Mouse (Mus musculus) limb, embryonic 11.5 days (tissue): ENCODE results near the gene Pygo2. TPM values are rescaled to one million over a fixed set of nuclear protein-coding genes. Genes with fewer than 3 reads are reported as not detected.
"Not testable (repeated sequence)": the region's sequence is repeated elsewhere in the genome, so short reads cannot be mapped to it uniquely, and the experiment has no call there.

Source experiments
- ATAC-seq: fragments of 200-750 bp; cut with Nextera tagmentation; 2 replicates; pipeline ENCODE4 v1.8.0; 2017; ENCODE audit warnings: low read depth; ENCODE audit not compliant: insufficient number of reproducible peaks, low FRiP score, low TSS enrichment
- DNase-seq: peaks from one replicate; pipeline ENCODE4 v3.0.0-alpha.2; 2015; ENCODE audit warnings: low spot score
- H3K27ac ChIP-seq: fragments of 300-500 bp; sonication (generic); replicated peaks from 2 replicates; pipeline ENCODE4 v1.5.1; 2014; ENCODE audit warnings: low read depth, mild to moderate bottlenecking, low read length
- H3K27me3 ChIP-seq: fragments of 300-500 bp; sonication (generic); 2 replicates; pipeline ENCODE4 v1.6.1; 2014; ENCODE audit warnings: mild to moderate bottlenecking, low read length, mixed read lengths; ENCODE audit not compliant: control insufficient read depth, insufficient read depth
- H3K36me3 ChIP-seq: fragments of 300-500 bp; sonication (generic); 2 replicates; pipeline ENCODE4 v1.6.1; 2014; ENCODE audit warnings: mild to moderate bottlenecking, low read length, moderate library complexity, mixed read lengths; ENCODE audit not compliant: control insufficient read depth, insufficient read depth
- H3K4me1 ChIP-seq: fragments of 300-500 bp; sonication (generic); 2 replicates; pipeline ENCODE4 v1.6.1; 2014; ENCODE audit warnings: low read length, mixed read lengths; ENCODE audit not compliant: control insufficient read depth, insufficient read depth
- H3K4me2 ChIP-seq: fragments of 300-500 bp; sonication (generic); 2 replicates; pipeline ENCODE4 v1.6.1; 2014; ENCODE audit warnings: low read depth, mild to moderate bottlenecking, moderate library complexity; ENCODE audit not compliant: severe bottlenecking
- H3K4me3 ChIP-seq: fragments of 300-500 bp; sonication (generic); 2 replicates; pipeline ENCODE4 v1.5.1; 2014; ENCODE audit warnings: low read depth, low read length
- H3K9ac ChIP-seq: fragments of 300-500 bp; sonication (generic); 2 replicates; pipeline ENCODE4 v1.6.1; 2014; ENCODE audit warnings: mild to moderate bottlenecking, low read length
- H3K9me3 ChIP-seq: fragments of 300-500 bp; sonication (generic); 2 replicates; pipeline ENCODE4 v1.6.1; 2016; ENCODE audit warnings: low read length; ENCODE audit not compliant: control insufficient read depth
- WGBS: fragments of 180-500 bp; shearing (Covaris S2); extraction: QIAGEN DNeasy Blood & Tissue Kit; methylation state at CpG from one replicate; pipeline ENCODE4 v1.1.7; 2014; 5-methylcytosine and 5-hydroxymethylcytosine counted together
- polyA plus RNA-seq: library from polyadenylated mRNA; unstranded; fragments of >200 nt; fragmentation: Nextera tagmentation; extraction: Ambion mirVana; gene quantifications from 2 replicates; pipeline ENCODE4 v1.2.1, GENCODE M21; 2014

Pygo2 gene
- polyA plus RNA-seq, 1 experiment from 2014 or later, result 64.3 TPM

DNA sequence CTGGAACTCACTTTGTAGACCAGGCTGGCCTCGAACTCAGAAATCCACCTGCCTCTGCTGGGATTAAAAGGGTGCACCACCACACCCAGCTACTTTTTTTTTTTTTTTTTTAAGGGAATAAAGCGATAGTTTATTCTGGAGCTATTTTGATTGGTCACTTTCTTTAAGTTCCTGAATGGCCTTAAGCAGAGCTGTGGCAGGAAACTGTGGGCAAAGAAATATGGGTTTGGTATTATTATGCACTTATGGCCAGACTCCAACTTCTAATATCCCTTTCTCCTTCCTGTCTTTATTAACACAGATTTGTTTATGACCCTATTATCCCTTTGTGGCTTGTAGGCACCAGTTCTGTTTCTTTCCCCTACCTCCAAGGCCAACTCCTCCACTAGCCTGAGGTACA, 9.6 kb upstream of the Pygo2 start:
- no peaks in the 10 kb centered on the region for H3K9me3 ChIP-seq
- ATAC-seq (no peak), DNase-seq (no peak)
- H3K4me3 ChIP-seq, result no peak overlapping the region
- H3K9ac ChIP-seq, result no peak overlapping the region
- H3K36me3 ChIP-seq, result peaks cover 12% of the 10 kb centered on the region
- 50% methylated on average over 2 of the region's 2 CpGs for WGBS
- no peaks in the 10 kb centered on the region for H3K27me3 ChIP-seq
- peaks cover 33% of the 10 kb centered on the region for H3K4me1 ChIP-seq
- peak overlapping the region; percentile 64 for H3K27ac ChIP-seq
- peak overlapping the region; percentile 90; the same call in 1 of the 2 replicates for H3K4me2 ChIP-seq

GRCm38 (mm10) chr3:89421002-89421774, 8.8 kb upstream of the Pygo2 start:
- 1% methylated on average over 11 of the region's 11 CpGs for WGBS
- peak; percentile 65 for ATAC-seq

GRCm38 (mm10) chr3:89421810-89422473, 8.1 kb upstream of the Pygo2 start:
- DNase-seq (peak; percentile 27), ATAC-seq (no peak)
- WGBS, result 5% methylated on average over 21 of the region's 22 CpGs
- peak overlapping the region; percentile 42 for H3K4me3 ChIP-seq
- peak overlapping the region; percentile 63 for H3K9ac ChIP-seq
- peak overlapping the region; percentile 64; the same call in 1 of the 2 replicates for H3K27ac ChIP-seq
- peaks cover 3% of the 10 kb centered on the region; the same call in 1 of the 2 replicates for H3K36me3 ChIP-seq
- H3K27me3 ChIP-seq, result no peaks in the 10 kb centered on the region
- H3K9me3 ChIP-seq, result no peaks in the 10 kb centered on the region
- H3K4me1 ChIP-seq, result peaks cover 27% of the 10 kb centered on the region
- H3K4me2 ChIP-seq, result peak overlapping the region; percentile 90

More at GRCm38 (mm10) chr3:89421002-89421774, 8.8 kb upstream of the Pygo2 start:
- Histone ChIP-seq H3K4me2 (peak overlapping the region; percentile 90), H3K4me3 (peak overlapping the region; percentile 42), H3K9me3 (no peaks in the 10 kb centered on the region), H3K27me3 (no peaks in the 10 kb centered on the region), H3K4me1 (peaks cover 33% of the 10 kb centered on the region), H3K36me3 (peaks cover 7% of the 10 kb centered on the region; the same call in 1 of the 2 replicates), H3K27ac (peak overlapping the region; percentile 64), H3K9ac (peak overlapping the region; percentile 63)
- DNase-seq, result peak; percentile 74

GRCm38 (mm10) chr3:89422556-89423205, 7.3 kb upstream of the Pygo2 start:
- no peaks in the 10 kb centered on the region for H3K9me3 ChIP-seq
- H3K36me3 ChIP-seq, result peaks cover 8% of the 10 kb centered on the region; the same call in 1 of the 2 replicates
- peaks cover 27% of the 10 kb centered on the region for H3K4me1 ChIP-seq
- H3K27me3 ChIP-seq, result no peaks in the 10 kb centered on the region
- DNase-seq (no peak), ATAC-seq (no peak)
- no peak overlapping the region for H3K9ac ChIP-seq
- peak overlapping the region; percentile 90 for H3K4me2 ChIP-seq
- WGBS, result 79% methylated on average over 6 of the region's 6 CpGs
- H3K4me3 ChIP-seq, result peak overlapping the region; percentile 42; the same call in 1 of the 2 replicates
- H3K27ac ChIP-seq, result no peak overlapping the region

GRCm38 (mm10) chr3:89424416-89425140, 5.4 kb upstream of the Pygo2 start:
- no peak for DNase-seq
- H3K4me1 ChIP-seq, result peaks cover 27% of the 10 kb centered on the region
- no peak overlapping the region for H3K27ac ChIP-seq
- WGBS, result 95% methylated on average over 5 of the region's 5 CpGs
- H3K9me3 ChIP-seq, result no peaks in the 10 kb centered on the region
- H3K36me3 ChIP-seq, result peaks cover 8% of the 10 kb centered on the region; the same call in 1 of the 2 replicates
- H3K27me3 ChIP-seq, result no peaks in the 10 kb centered on the region
- ATAC-seq, result no peak
- H3K9ac ChIP-seq, result no peak overlapping the region
- H3K4me3 ChIP-seq, result no peak overlapping the region
- no peak overlapping the region for H3K4me2 ChIP-seq

DNA sequence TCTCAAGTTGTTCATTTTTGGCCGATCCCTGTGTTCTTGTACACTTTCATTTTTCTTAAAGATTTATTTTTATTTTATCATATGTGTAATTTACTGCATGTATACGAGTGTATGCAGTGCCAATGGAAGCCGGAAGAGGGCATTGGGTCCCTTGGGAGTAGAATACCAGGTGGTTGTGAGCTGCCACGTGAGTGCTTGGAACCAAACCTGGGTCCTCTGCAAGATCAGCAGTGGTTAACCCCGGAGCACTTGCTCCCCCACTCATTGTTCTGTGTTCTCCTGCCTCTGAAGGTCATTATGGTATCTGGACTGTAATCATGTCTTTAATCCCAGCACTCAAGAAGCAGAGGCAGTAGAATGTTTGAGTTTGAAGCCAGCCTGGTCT, 4.9 kb upstream of the Pygo2 start:
- Histone ChIP-seq H3K27me3 (no peaks in the 10 kb centered on the region), H3K9ac (no peak overlapping the region), H3K9me3 (no peaks in the 10 kb centered on the region), H3K27ac (no peak overlapping the region), H3K4me1 (peaks cover 22% of the 10 kb centered on the region), H3K36me3 (peaks cover 8% of the 10 kb centered on the region; the same call in 1 of the 2 replicates), H3K4me2 (no peak overlapping the region), H3K4me3 (no peak overlapping the region)
- DNase-seq, result no peak
- no peak for ATAC-seq
- 90% methylated on average over 5 of the region's 5 CpGs for WGBS

DNA sequence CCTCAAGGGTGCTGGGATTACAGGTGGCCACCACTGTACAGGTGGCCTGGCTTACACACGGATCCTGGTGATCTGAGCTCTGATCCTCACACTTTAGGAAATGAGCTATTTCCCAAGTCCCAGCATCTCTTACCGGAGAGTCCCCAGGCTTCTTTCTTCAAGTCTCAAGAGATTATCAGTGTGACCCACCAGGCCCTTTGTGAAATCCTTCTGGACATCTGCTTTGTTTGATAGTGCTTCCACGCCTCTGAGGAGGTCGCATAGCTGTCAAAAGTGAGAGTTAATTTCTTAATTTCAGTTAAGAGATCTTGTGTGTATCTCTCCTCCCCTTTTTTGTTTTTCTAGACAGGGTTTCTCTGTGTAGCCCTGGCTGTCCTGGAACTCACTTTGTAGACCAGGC, 4.1 kb upstream of the Pygo2 start:
- peaks cover 18% of the 10 kb centered on the region for H3K4me1 ChIP-seq
- DNase-seq (no peak), ATAC-seq (no peak)
- H3K9me3 ChIP-seq, result no peaks in the 10 kb centered on the region
- no peak overlapping the region for H3K27ac ChIP-seq
- no peak overlapping the region for H3K4me2 ChIP-seq
- WGBS, result 93% methylated on average over 4 of the region's 4 CpGs
- H3K36me3 ChIP-seq, result peaks cover 8% of the 10 kb centered on the region; the same call in 1 of the 2 replicates
- H3K4me3 ChIP-seq, result no peak overlapping the region
- H3K27me3 ChIP-seq, result no peaks in the 10 kb centered on the region
- H3K9ac ChIP-seq, result no peak overlapping the region

DNA sequence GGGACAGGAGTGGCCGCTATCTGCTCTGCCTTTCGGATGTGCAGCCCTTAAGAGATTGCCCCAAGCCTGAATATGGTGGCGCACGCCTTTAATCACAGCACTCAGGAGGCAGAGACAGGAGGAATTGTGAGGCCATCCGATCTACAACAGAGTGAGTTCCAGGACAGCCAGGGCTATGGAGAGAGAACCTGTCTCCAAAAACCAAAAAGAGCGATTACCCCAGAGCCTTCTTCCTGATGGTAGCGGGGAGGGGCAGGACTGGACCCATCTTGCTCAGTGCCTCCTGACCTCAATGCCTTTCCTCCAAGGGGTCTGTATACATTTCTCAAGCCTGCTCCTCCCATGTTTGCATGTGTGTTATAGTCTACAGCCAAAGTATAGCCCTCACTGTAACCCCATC, 993 bp upstream of the Pygo2 start:
- not testable (repeated sequence) for ATAC-seq, H3K9me3 ChIP-seq, H3K27me3 ChIP-seq, H3K4me3 ChIP-seq, H3K9ac ChIP-seq, H3K4me1 ChIP-seq, DNase-seq, H3K27ac ChIP-seq, H3K4me2 ChIP-seq
- 94% methylated on average over 6 of the region's 7 CpGs for WGBS
- peaks cover 15% of the 10 kb centered on the region; the same call in 1 of the 2 replicates for H3K36me3 ChIP-seq
